Mouse (Mus musculus) heart, embryonic 10.5 days (tissue): ENCODE results near the gene Lamtor2. TPM values are rescaled to one million over a fixed set of nuclear protein-coding genes. Genes with fewer than 3 reads are reported as not detected.
"Not testable (repeated sequence)": the region's sequence is repeated elsewhere in the genome, so short reads cannot be mapped to it uniquely, and the experiment has no call there.

Experiments used
- DNase-seq: peaks from one replicate; pipeline ENCODE4 v3.0.0-alpha.2; 2017; ENCODE audit warnings: low spot score
- H3K27ac ChIP-seq: fragments of 300-500 bp; sonication (generic); 2 replicates; pipeline ENCODE4 v1.5.1; 2016; ENCODE audit warnings: mild to moderate bottlenecking
- H3K27me3 ChIP-seq: fragments of 300-500 bp; sonication (generic); 2 replicates; pipeline ENCODE4 v1.6.1; 2016; ENCODE audit warnings: mild to moderate bottlenecking; ENCODE audit not compliant: poor library complexity, insufficient read depth, severe bottlenecking
- H3K36me3 ChIP-seq: fragments of 300-500 bp; sonication (generic); 2 replicates; pipeline ENCODE4 v1.6.1; 2016; ENCODE audit warnings: mild to moderate bottlenecking, moderate library complexity
- H3K4me1 ChIP-seq: fragments of 300-500 bp; sonication (generic); 2 replicates; pipeline ENCODE4 v1.6.1; 2016; ENCODE audit warnings: mild to moderate bottlenecking
- H3K4me3 ChIP-seq: fragments of 300-500 bp; sonication (generic); 2 replicates; pipeline ENCODE4 v1.5.1; 2016; ENCODE audit warnings: mild to moderate bottlenecking, moderate library complexity
- H3K9me3 ChIP-seq: fragments of 300-500 bp; sonication (generic); 2 replicates; pipeline ENCODE4 v1.6.1; 2016; ENCODE audit warnings: mild to moderate bottlenecking, moderate library complexity
- WGBS: fragments of 180-500 bp; shearing (Covaris S2); methylation state at CpG from one replicate; pipeline ENCODE4 v1.1.7; 2016; 5-methylcytosine and 5-hydroxymethylcytosine counted together
- polyA plus RNA-seq: library from polyadenylated mRNA; unstranded; fragments of >200 nt; fragmentation: Nextera tagmentation; extraction: Ambion mirVana; gene quantifications from 2 replicates; pipeline ENCODE4 v1.2.1, GENCODE M21; 2016

Gene Lamtor2
- polyA plus RNA-seq, 1 experiment from 2014 or later, result 190 TPM

DNA sequence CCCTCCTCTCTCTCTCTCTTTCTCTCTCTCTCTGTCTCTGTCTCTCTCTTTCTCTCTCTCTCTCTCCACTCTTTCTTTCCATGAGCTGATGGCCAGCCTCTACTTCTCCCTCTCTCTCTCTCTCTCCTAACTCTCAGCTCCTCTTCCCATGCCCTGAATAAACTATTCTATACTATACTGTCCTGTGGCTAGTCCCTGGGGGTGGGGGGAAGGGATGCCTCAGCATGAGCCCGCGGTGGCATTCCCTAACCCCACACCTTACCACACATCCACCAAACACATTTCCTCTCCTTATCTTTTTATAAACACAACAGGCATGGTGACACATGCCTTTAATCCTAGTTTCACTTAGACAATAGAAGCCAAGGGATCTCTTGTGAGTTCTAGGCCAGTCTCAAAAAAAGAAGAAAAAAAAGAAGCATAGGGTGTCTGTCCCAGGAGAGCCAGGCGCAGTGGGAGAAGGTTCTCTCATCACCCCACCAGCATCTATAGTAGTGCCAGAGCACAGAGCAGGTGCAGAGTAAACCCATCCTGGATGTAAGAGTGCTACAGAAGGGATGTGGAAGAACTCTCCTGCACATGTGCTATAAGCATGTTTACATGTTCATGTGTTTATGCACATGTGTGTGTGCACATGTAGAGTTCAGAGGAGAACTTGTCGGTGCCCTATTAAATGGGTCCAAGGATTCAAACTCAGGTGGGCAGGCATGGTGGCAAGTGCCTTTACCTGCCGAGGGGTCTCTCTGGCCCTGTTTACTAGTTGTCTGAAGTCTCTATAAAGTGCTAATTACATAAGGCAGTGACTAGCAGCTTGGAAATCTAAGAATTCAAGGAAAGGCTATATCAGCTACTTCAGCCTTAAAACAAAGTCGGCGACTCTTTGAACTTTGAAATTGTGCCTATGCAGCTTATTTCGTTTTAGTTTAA lies 25.9 kb upstream of the Lamtor2 start:
- 41% methylated on average over 8 of the region's 8 CpGs for WGBS
- H3K27ac ChIP-seq, result peak overlapping the region; percentile 89; the same call in 1 of the 2 replicates

DNA sequence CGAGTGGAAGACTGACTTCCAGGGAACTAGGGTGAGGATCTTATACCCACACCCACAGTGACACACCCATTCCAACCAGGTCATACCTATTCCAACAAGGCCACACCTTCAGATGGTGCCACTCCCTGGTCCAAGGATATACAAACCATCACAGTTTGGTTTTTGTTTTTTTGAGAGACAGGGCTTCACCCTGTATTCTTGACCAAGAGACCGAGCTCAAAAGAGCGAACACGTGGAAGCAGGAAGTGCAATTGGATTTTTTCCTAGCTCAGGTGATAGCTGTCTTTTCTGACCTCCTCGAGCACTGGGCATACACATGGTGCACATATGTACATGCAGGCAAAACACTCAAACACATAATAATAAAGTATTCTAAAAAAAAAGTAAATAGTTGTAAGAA lies 25.0 kb upstream of the Lamtor2 start:
- DNase-seq, H3K4me3 ChIP-seq, H3K27me3 ChIP-seq, H3K9me3 ChIP-seq, H3K27ac ChIP-seq: not testable (repeated sequence)
- Histone ChIP-seq H3K4me1 (peaks cover 13% of the 10 kb centered on the region), H3K36me3 (peaks cover 17% of the 10 kb centered on the region)
- 81% methylated on average over 5 of the region's 5 CpGs for WGBS

More for the DNA sequence above, 25.9 kb upstream of the Lamtor2 start:
- Histone ChIP-seq H3K27me3 (no peaks in the 10 kb centered on the region), H3K4me1 (peaks cover 13% of the 10 kb centered on the region), H3K4me3 (peak overlapping the region; percentile 81), H3K9me3 (no peaks in the 10 kb centered on the region), H3K36me3 (peaks cover 26% of the 10 kb centered on the region)
- DNase-seq, result no peak

DNA sequence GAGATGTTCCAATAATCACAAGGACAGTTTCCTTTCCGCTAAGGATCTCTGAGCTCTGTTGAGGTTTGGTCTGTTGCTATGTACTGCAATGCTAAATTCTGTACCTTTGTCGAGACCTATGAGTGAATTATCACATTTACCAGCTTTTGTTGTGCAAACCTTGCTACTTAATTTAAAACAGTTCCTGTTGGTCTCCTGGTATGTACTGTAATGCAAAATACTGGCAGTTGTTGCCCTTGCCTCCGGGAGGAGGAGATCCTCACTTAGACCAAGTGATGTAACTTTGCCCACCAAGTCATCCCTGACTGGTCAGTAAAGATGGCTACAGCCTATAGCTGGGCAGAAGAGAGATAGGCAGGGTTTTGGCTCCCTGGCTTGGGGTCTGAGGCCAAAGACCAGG lies 22.7 kb upstream of the Lamtor2 start, which contains the start of gene Ssr2:
Gene Ssr2 (plus strand): TSS at position 337 of the 400 bp plus-strand sequence.
- DNase-seq, result no peak
- 79% methylated on average over 3 of the region's 3 CpGs for WGBS
- no peaks in the 10 kb centered on the region for H3K27me3 ChIP-seq

GRCm38 (mm10) chr3:88573810-88574209 lies 20.9 kb upstream of the Lamtor2 start:
- no peak for DNase-seq
- Histone ChIP-seq H3K4me3 (no peak overlapping the region), H3K9me3 (no peaks in the 10 kb centered on the region), H3K27me3 (no peaks in the 10 kb centered on the region), H3K27ac (no peak overlapping the region), H3K36me3 (peaks cover 18% of the 10 kb centered on the region), H3K4me1 (0 out of 2 replicates have a peak, but pooled peaks cover 3% of the 10 kb centered on the region)
- WGBS, result 59% methylated on average over 2 of the region's 2 CpGs

More for the DNA sequence above, 22.7 kb upstream of the Lamtor2 start, which contains the start of gene Ssr2:
- Histone ChIP-seq H3K9me3 (no peaks in the 10 kb centered on the region), H3K36me3 (0 out of 2 replicates have a peak, but pooled peaks cover under 1% of the 10 kb centered on the region), H3K4me1 (peaks cover 12% of the 10 kb centered on the region), H3K27ac (no peak within 1 kb of the TSS), H3K4me3 (no peak within 1 kb of the TSS)

- Histone ChIP-seq H3K36me3 (peaks cover 28% of the 10 kb centered on the region), H3K27ac (no peak overlapping the region), H3K9me3 (no peaks in the 10 kb centered on the region), H3K27me3 (no peaks in the 10 kb centered on the region), H3K4me3 (no peak overlapping the region), H3K4me1 (no peaks in the 10 kb centered on the region)
- no peak for DNase-seq
- 65% methylated on average over 2 of the region's 2 CpGs for WGBS
These were observed 20.0 kb upstream of the Lamtor2 start for GRCm38 (mm10) chr3:88572835-88573234.

DNA sequence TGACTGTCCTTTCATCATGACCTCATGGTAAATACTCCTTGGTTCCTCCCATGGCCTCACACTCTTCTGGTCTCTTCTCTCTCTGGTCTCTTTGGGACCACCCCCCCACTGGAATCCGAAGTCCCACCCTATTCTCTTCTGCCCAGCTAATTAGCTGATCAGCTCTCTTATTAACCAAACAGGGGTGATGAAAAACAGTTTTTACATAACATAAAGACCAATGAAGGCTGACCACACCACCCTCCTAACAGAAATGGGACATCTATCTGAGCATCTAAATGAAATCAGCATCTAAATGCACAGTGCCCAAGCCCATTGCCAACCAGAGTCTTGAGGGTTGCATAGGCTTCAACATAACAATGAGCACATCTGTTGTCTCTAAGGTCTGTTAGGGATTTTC lies 19.0 kb upstream of the Lamtor2 start:
- Histone ChIP-seq H3K27me3 (no peaks in the 10 kb centered on the region), H3K36me3 (peaks cover 37% of the 10 kb centered on the region), H3K27ac (no peak overlapping the region), H3K4me1 (no peaks in the 10 kb centered on the region), H3K9me3 (no peaks in the 10 kb centered on the region), H3K4me3 (no peak overlapping the region)
- DNase-seq, result no peak
- 71% methylated on average over 1 of the region's 1 CpGs for WGBS

- H3K36me3 ChIP-seq, result peaks cover 53% of the 10 kb centered on the region
- no peak overlapping the region for H3K27ac ChIP-seq
- WGBS, result 92% methylated on average over 10 of the region's 10 CpGs
- no peaks in the 10 kb centered on the region for H3K9me3 ChIP-seq
- DNase-seq, result no peak
- no peaks in the 10 kb centered on the region for H3K4me1 ChIP-seq
- H3K27me3 ChIP-seq, result no peaks in the 10 kb centered on the region
- no peak overlapping the region for H3K4me3 ChIP-seq
These were observed 17.5 kb upstream of the Lamtor2 start for GRCm38 (mm10) chr3:88570341-88570740.

GRCm38 (mm10) chr3:88569694-88570093 lies 16.8 kb upstream of the Lamtor2 start:
- no peak overlapping the region for H3K27ac ChIP-seq
- WGBS, result 89% methylated on average over 5 of the region's 5 CpGs
- no peaks in the 10 kb centered on the region for H3K4me1 ChIP-seq
- H3K9me3 ChIP-seq, result no peaks in the 10 kb centered on the region
- DNase-seq, result no peak
- peaks cover 59% of the 10 kb centered on the region for H3K36me3 ChIP-seq
- no peaks in the 10 kb centered on the region for H3K27me3 ChIP-seq
- no peak overlapping the region for H3K4me3 ChIP-seq

DNA sequence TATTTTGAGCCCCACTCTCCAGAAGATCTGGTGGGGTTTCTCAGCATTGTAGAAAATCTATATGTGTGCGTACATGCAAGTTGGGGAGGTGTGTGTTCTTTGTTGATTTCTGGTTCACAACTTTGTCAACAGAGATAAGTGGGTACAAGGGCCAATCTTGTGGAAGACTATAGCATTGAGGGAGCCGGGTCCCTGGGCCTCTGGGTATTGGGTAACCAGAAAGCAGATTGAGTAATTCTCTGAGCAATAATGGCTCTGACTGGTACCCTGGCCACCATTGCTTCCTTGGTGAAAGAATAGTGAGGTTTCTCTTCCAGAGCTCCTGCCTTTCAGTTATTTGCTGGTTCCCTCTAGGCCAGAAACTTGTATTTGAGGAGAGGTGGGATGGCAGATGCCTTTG lies 16.2 kb upstream of the Lamtor2 start:
- peaks cover 65% of the 10 kb centered on the region for H3K36me3 ChIP-seq

GRCm38 (mm10) chr3:88568615-88569014 lies 15.7 kb upstream of the Lamtor2 start:
- 85% methylated on average over 2 of the region's 2 CpGs for whole genome bisulfite sequencing
- H3K27me3 ChIP-seq, result no peaks in the 10 kb centered on the region
- no peaks in the 10 kb centered on the region for H3K9me3 ChIP-seq
- H3K27ac ChIP-seq, result no peak overlapping the region
- H3K4me3 ChIP-seq, result no peak overlapping the region
- H3K4me1 ChIP-seq, result no peaks in the 10 kb centered on the region
- peaks cover 70% of the 10 kb centered on the region for H3K36me3 ChIP-seq
- no peak for DNase-seq

More for the DNA sequence above, 16.2 kb upstream of the Lamtor2 start:
- no peak overlapping the region for H3K4me3 ChIP-seq
- no peaks in the 10 kb centered on the region for H3K27me3 ChIP-seq
- no peaks in the 10 kb centered on the region for H3K4me1 ChIP-seq
- H3K9me3 ChIP-seq, result no peaks in the 10 kb centered on the region
- H3K27ac ChIP-seq, result no peak overlapping the region
- no peak for DNase-seq
- 90% methylated on average over 2 of the region's 2 CpGs for WGBS

DNA sequence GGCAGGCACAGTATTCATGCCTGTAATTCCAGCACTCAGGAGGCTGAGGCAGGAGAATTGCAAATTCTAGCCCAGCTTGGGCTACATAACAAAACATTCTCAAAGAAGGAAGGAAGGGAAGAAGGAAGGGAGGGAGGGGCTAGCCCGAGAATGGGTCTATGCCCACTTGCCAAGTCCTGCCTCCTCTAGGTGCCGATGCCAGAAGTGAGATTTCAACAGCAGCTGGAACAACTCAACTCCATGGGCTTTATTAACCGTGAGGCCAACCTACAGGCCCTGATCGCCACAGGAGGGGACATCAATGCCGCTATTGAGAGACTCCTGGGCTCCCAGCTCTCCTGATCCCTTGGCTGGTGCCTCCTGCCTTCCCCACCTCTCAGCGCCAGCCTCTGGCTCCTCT lies 15.0 kb upstream of the Lamtor2 start:
- no peak overlapping the region for H3K4me3 ChIP-seq
- DNase-seq, result no peak
- no peaks in the 10 kb centered on the region for H3K27me3 ChIP-seq
- no peaks in the 10 kb centered on the region for H3K4me1 ChIP-seq
- H3K9me3 ChIP-seq, result no peaks in the 10 kb centered on the region
- H3K27ac ChIP-seq, result no peak overlapping the region
- WGBS, result 92% methylated on average over 6 of the region's 6 CpGs
- H3K36me3 ChIP-seq, result peaks cover 77% of the 10 kb centered on the region

DNA sequence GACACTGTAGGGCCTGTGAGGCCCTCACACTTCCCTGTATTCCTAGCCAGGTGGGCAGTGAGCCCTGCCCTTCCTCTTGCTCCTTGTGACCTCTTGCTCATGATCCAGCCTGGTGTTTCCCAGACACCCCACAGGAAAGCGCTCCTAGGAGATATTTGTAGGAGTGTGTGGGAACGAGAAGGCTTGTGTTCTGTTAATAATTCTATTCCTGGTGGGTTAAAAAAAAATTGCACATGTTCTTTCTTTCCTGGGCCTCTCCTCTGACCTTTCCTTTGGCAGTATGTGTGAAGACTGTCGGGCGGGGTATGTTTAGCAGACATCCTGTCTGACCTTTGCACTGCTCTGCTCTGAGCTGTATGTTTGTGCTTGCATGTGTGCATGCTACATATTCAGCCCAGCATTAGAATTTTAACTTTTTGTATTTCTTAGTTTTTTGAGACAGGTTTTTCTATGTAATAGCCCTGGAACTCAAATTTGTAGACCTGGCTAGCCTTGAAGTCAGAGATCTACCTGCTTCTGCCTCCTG lies 13.7 kb upstream of the Lamtor2 start:
- Histone ChIP-seq H3K4me3 (no peak overlapping the region), H3K27ac (no peak overlapping the region), H3K9me3 (no peaks in the 10 kb centered on the region), H3K27me3 (no peaks in the 10 kb centered on the region), H3K36me3 (peaks cover 90% of the 10 kb centered on the region), H3K4me1 (no peaks in the 10 kb centered on the region)
- 88% methylated on average over 4 of the region's 4 CpGs for WGBS
- DNase-seq, result no peak

DNA sequence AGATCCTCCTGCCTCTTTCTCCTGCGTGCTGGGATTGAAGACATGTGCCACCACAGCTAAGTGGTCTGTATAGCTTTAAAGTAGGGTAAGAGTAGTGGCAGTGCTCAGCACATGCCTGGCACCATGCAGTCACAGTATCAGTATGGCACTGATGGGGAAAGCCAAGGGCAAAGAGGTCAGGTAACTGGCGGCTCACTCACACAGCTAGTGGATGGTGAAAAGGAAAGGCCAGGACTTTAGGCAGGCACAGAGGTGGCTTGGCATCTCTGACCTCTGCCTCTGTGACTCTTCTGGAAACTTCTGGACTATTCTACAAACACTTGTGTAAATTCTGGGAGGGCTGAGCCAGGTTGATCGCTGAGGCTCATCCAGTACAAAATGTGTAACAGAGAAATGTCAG lies 13.2 kb upstream of the Lamtor2 start:
- 87% methylated on average over 3 of the region's 3 CpGs for WGBS
- no peaks in the 10 kb centered on the region for H3K9me3 ChIP-seq

More for the DNA sequence above, 13.2 kb upstream of the Lamtor2 start:
- no peak overlapping the region for H3K4me3 ChIP-seq
- H3K27ac ChIP-seq, result 0 out of 2 replicates have a peak overlapping the region, but pooled peaks have one; percentile 25
- no peak for DNase-seq
- H3K27me3 ChIP-seq, result no peaks in the 10 kb centered on the region
- H3K4me1 ChIP-seq, result no peaks in the 10 kb centered on the region
- peaks cover 95% of the 10 kb centered on the region for H3K36me3 ChIP-seq
